ENCODE assay signal across 15 mouse cellular contexts in the genomic region with DNA sequence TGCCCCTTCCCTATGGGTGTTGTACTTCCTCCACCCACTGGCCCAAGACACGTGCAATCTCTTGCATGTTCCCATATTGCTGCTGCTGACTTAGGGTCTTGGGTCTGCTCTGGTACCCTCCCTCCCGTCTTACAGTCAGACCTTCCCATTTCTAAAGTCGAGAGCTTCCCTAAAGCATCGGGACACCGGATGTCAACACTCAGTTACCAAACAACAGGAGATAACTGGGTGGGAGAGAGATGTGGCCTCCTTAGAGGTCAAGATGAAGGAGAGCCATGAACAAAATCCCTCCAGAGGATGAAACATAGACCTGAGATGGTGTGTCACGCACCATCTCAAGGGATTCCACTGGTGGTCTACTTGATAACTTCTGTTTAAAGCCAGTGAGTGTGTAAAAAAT.
"Had no signal": no experiment of that assay in that cellular context is flagged by ENCODE, and none has a peak within 500 bp of the region (broad histone marks: within the 10 kb centered on the region; RNA-seq: fewer than 3 reads in every experiment).

No protein-coding gene starts in this region.

- DNase-seq: heart, postnatal 10 days; heart, postnatal 36 days; heart, postnatal 4 days; kidney, adult 11 months; kidney, adult 18-20 months; kidney, adult 2 months; kidney, adult 8-10 months; kidney, adult 9 months; kidney, postnatal 10 days; kidney, postnatal 14 days; kidney, postnatal 25 days; kidney, postnatal 36 days; kidney, postnatal 4 days; layer of hippocampus, adult 9-11 months; layer of hippocampus, postnatal 36 days had no signal
